Mouse (Mus musculus) liver, embryonic 16.5 days (tissue): ENCODE results near the gene Nacc2. TPM values are rescaled to one million over a fixed set of nuclear protein-coding genes. Genes with fewer than 3 reads are reported as not detected.

ENCODE experiments used
- ATAC-seq: fragments of 200-750 bp; cut with Nextera tagmentation; 2 replicates; pipeline ENCODE4 v1.8.0; 2017; ENCODE audit warnings: low read depth, mild to moderate bottlenecking, moderate number of reproducible peaks, moderate library complexity
- H3K27ac ChIP-seq: fragments of 300-500 bp; sonication (generic); 2 replicates; pipeline ENCODE4 v1.5.1; 2014; ENCODE audit warnings: mild to moderate bottlenecking, low read length
- H3K27me3 ChIP-seq: fragments of 300-500 bp; sonication (generic); 2 replicates; pipeline ENCODE4 v1.6.1; 2014; ENCODE audit warnings: low read depth, low read length, mixed read lengths; ENCODE audit not compliant: control insufficient read depth, insufficient read depth
- H3K36me3 ChIP-seq: fragments of 300-500 bp; sonication (generic); 2 replicates; pipeline ENCODE4 v1.6.1; 2014; ENCODE audit warnings: mild to moderate bottlenecking; ENCODE audit not compliant: control insufficient read depth, insufficient read depth
- H3K4me1 ChIP-seq: fragments of 300-500 bp; sonication (generic); 2 replicates; pipeline ENCODE4 v1.6.1; 2014; ENCODE audit warnings: low read depth, low read length, mixed read lengths; ENCODE audit not compliant: control insufficient read depth
- H3K4me2 ChIP-seq: fragments of 300-500 bp; sonication (generic); 2 replicates; pipeline ENCODE4 v1.6.1; 2014; ENCODE audit warnings: low read depth, low read length, mixed read lengths
- H3K4me3 ChIP-seq: fragments of 300-500 bp; sonication (generic); 2 replicates; pipeline ENCODE4 v1.5.1; 2014; ENCODE audit warnings: low read depth, mild to moderate bottlenecking, low read length
- H3K9ac ChIP-seq: fragments of 300-500 bp; sonication (generic); 2 replicates; pipeline ENCODE4 v1.6.1; 2014; ENCODE audit warnings: low read depth, low read length
- H3K9me3 ChIP-seq: fragments of 300-500 bp; sonication (generic); replicated peaks from 2 replicates; pipeline ENCODE4 v1.6.1; 2016; ENCODE audit warnings: low read length; ENCODE audit not compliant: control insufficient read depth
- WGBS: fragments of 180-500 bp; shearing (Covaris S2); extraction: QIAGEN DNeasy Blood & Tissue Kit; methylation state at CpG from one replicate; pipeline ENCODE4 v1.1.7; 2014; ENCODE audit not compliant: insufficient replicate concordance; 5-methylcytosine and 5-hydroxymethylcytosine counted together
- polyA plus RNA-seq: library from polyadenylated mRNA; unstranded; fragments of >200 nt; fragmentation: Nextera tagmentation; extraction: Ambion mirVana; gene quantifications from 2 replicates; pipeline ENCODE4 v1.2.1, GENCODE M21; 2015

Nacc2 gene
- polyA plus RNA-seq, 1 experiment from 2014 or later, result 6.4 TPM

- Histone ChIP-seq H3K36me3 (no peaks in the 10 kb centered on the region), H3K27me3 (no peaks in the 10 kb centered on the region), H3K4me1 (peaks cover 17% of the 10 kb centered on the region), H3K4me2 (no peak overlapping the region), H3K27ac (no peak overlapping the region), H3K9ac (no peak overlapping the region), H3K4me3 (no peak overlapping the region), H3K9me3 (no peaks in the 10 kb centered on the region)
- ATAC-seq, result no peak
- 66% methylated on average over 7 of the region's 7 CpGs for WGBS
Measured at GRCm38 (mm10) chr2:26057053-26057452, 66.0 kb downstream of the Nacc2 start.

GRCm38 (mm10) chr2:26056226-26056625 lies 66.8 kb downstream of the Nacc2 start:
- H3K4me2 ChIP-seq, result no peak overlapping the region
- no peak overlapping the region for H3K9ac ChIP-seq
- H3K4me1 ChIP-seq, result peaks cover 8% of the 10 kb centered on the region
- no peak for ATAC-seq
- H3K36me3 ChIP-seq, result no peaks in the 10 kb centered on the region
- no peak overlapping the region for H3K4me3 ChIP-seq
- 62% methylated on average over 5 of the region's 5 CpGs for WGBS
- no peak overlapping the region for H3K27ac ChIP-seq
- H3K9me3 ChIP-seq, result no peaks in the 10 kb centered on the region
- H3K27me3 ChIP-seq, result no peaks in the 10 kb centered on the region

- H3K4me3 ChIP-seq, result no peak overlapping the region
- H3K9me3 ChIP-seq, result no peaks in the 10 kb centered on the region
- no peaks in the 10 kb centered on the region for H3K36me3 ChIP-seq
- 61% methylated on average over 2 of the region's 2 CpGs for WGBS
- no peak overlapping the region for H3K27ac ChIP-seq
- no peaks in the 10 kb centered on the region for H3K27me3 ChIP-seq
- H3K4me1 ChIP-seq, result peaks cover 4% of the 10 kb centered on the region
- no peak overlapping the region for H3K9ac ChIP-seq
- no peak for ATAC-seq
- H3K4me2 ChIP-seq, result no peak overlapping the region
Measured at GRCm38 (mm10) chr2:26055747-26056102, 67.3 kb downstream of the Nacc2 start.

GRCm38 (mm10) chr2:26055046-26055746 lies 67.8 kb downstream of the Nacc2 start:
- Histone ChIP-seq H3K27me3 (no peaks in the 10 kb centered on the region), H3K9me3 (no peaks in the 10 kb centered on the region), H3K4me1 (no peaks in the 10 kb centered on the region), H3K9ac (no peak overlapping the region), H3K4me2 (no peak overlapping the region), H3K36me3 (no peaks in the 10 kb centered on the region), H3K4me3 (no peak overlapping the region), H3K27ac (no peak overlapping the region)
- ATAC-seq, result peak; percentile 70
- WGBS, result 43% methylated on average over 8 of the region's 8 CpGs

GRCm38 (mm10) chr2:26052806-26053205 lies 70.2 kb downstream of the Nacc2 start:
- Histone ChIP-seq H3K27ac (no peak overlapping the region), H3K27me3 (no peaks in the 10 kb centered on the region), H3K9me3 (no peaks in the 10 kb centered on the region), H3K4me2 (no peak overlapping the region), H3K4me1 (peaks cover 7% of the 10 kb centered on the region), H3K4me3 (no peak overlapping the region), H3K9ac (no peak overlapping the region), H3K36me3 (no peaks in the 10 kb centered on the region)
- 50% methylated on average over 4 of the region's 4 CpGs for WGBS
- no peak for ATAC-seq

GRCm38 (mm10) chr2:26048816-26049215 lies 74.2 kb downstream of the Nacc2 start:
- Histone ChIP-seq H3K9ac (no peak overlapping the region), H3K4me2 (no peak overlapping the region), H3K9me3 (no peaks in the 10 kb centered on the region), H3K27me3 (no peaks in the 10 kb centered on the region), H3K36me3 (no peaks in the 10 kb centered on the region), H3K4me1 (peaks cover 7% of the 10 kb centered on the region), H3K27ac (no peak overlapping the region), H3K4me3 (no peak overlapping the region)
- WGBS, result 15% methylated on average over 5 of the region's 5 CpGs
- ATAC-seq, result peak; percentile 63; the same call in 1 of the 2 replicates

- WGBS, result 78% methylated on average over 9 of the region's 9 CpGs
- no peaks in the 10 kb centered on the region; the same call in 1 of the 2 replicates for H3K27me3 ChIP-seq
- no peaks in the 10 kb centered on the region for H3K9me3 ChIP-seq
- no peak overlapping the region for H3K9ac ChIP-seq
- ATAC-seq, result no peak
- no peaks in the 10 kb centered on the region for H3K36me3 ChIP-seq
- no peak overlapping the region for H3K27ac ChIP-seq
- no peak overlapping the region for H3K4me3 ChIP-seq
- H3K4me1 ChIP-seq, result peaks cover 15% of the 10 kb centered on the region
- no peak overlapping the region for H3K4me2 ChIP-seq
Measured at GRCm38 (mm10) chr2:26044216-26044615, 78.8 kb downstream of the Nacc2 start.

GRCm38 (mm10) chr2:26042603-26043002 lies 80.4 kb downstream of the Nacc2 start:
- Histone ChIP-seq H3K4me2 (no peak overlapping the region), H3K9me3 (no peaks in the 10 kb centered on the region), H3K4me3 (no peak overlapping the region), H3K27me3 (no peaks in the 10 kb centered on the region; the same call in 1 of the 2 replicates), H3K4me1 (peaks cover 23% of the 10 kb centered on the region), H3K27ac (no peak overlapping the region), H3K9ac (no peak overlapping the region), H3K36me3 (no peaks in the 10 kb centered on the region)
- 62% methylated on average over 3 of the region's 3 CpGs for WGBS
- peak; percentile 57 for ATAC-seq

- ATAC-seq, result no peak
- H3K9me3 ChIP-seq, result no peaks in the 10 kb centered on the region
- H3K4me2 ChIP-seq, result no peak overlapping the region
- no peaks in the 10 kb centered on the region for H3K36me3 ChIP-seq
- H3K9ac ChIP-seq, result no peak overlapping the region
- peaks cover 36% of the 10 kb centered on the region for H3K4me1 ChIP-seq
- WGBS, result 19% methylated on average over 14 of the region's 14 CpGs
- no peak overlapping the region for H3K4me3 ChIP-seq
- H3K27ac ChIP-seq, result no peak overlapping the region
- no peaks in the 10 kb centered on the region; the same call in 1 of the 2 replicates for H3K27me3 ChIP-seq
Measured at GRCm38 (mm10) chr2:26041163-26041810, 81.7 kb downstream of the Nacc2 start.
